ENCODE assay signal across 7 mouse cellular contexts in the genomic region with DNA sequence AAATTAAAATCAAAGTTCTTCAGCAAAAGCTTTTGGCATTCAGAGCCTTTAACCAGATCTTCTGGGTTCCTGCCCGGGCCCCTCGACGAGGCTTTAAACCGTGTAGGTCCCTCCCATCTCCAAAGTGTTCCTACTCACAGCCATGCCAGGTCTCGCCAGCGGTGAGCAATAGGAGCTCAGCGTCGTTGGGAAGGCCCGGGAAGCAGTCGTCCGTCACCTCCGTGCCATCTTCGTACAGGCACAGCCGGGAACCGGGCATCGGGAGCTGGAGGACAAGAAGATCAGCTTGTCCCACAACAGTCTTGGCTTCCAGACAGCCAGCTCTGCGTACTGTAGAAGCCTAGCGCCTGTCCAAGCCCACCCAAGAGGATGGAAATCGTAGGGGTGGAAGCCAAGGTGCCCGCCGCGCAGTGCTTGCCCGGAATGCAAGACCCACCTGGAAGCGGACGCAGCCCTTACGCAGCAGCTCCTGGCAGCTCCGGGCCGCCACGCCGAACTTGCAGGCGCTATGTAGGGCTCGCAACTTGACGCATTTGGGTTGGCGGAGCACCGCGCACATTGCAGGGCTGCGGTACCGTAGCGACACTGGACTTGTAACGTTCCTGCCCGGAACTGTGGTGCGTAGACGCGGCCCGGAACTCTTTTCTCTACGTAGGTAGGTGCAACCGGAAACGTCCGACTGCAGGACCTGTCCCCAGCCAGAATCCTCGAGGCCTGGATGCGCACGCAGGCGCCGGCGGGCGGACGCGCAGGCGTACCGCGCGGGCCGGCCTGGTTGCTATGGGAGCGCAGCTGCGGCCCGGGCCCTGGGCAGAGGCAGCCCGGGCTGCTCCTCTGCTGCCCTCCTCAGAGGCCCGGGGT. TPM values are rescaled to one million over a fixed set of nuclear protein-coding genes. Genes with fewer than 3 reads are reported as not detected.
DNase-seq lines count a peak whose midpoint lies in the region; ATAC-seq lines count a peak whose summit lies in the region.

A gene (minus strand): TSS at position 696 of the 861 bp plus-strand sequence.
A gene (plus strand): TSS at position 764 of the 861 bp plus-strand sequence.

- H3K4me2 ChIP-seq in intestine, embryonic 16.5 days (ENCODE audit: low read depth, low read length), result peak within 1 kb of the TSS; percentile 78
- peak within 1 kb of the TSS; percentile 97 for H3K4me2 ChIP-seq in midbrain, embryonic 11.5 days

- WGBS in intestine, embryonic 16.5 days, result under 1% methylated on average over 68 of the region's 68 CpGs
- WGBS in midbrain, embryonic 11.5 days, result 1% methylated on average over 68 of the region's 68 CpGs

- peak within 1 kb of the TSS; percentile 80 for H3K9ac ChIP-seq in intestine, embryonic 16.5 days (ENCODE audit: low read depth, low read length)
- H3K9ac ChIP-seq in midbrain, embryonic 11.5 days (ENCODE audit: low read length), result peak within 1 kb of the TSS; percentile 89

- intact Hi-C loops in left cerebral cortex, postnatal 36 days (cut with DNase I), result loop anchor here (2.0 kb wide), 1 partner anchor 36 kb away; a partner anchor contains a TSS

- H3K27me3 ChIP-seq in intestine, embryonic 16.5 days (replicated peaks; ENCODE audit: control insufficient read depth, insufficient read depth, low read length), result no peaks in the 10 kb centered on the region
- no peaks in the 10 kb centered on the region for H3K27me3 ChIP-seq in midbrain, embryonic 11.5 days (ENCODE audit: control insufficient read depth, insufficient read depth, low read length)

- peak within 1 kb of the TSS; percentile 91 for H3K4me3 ChIP-seq in intestine, embryonic 16.5 days (ENCODE audit: low read length)
- H3K4me3 ChIP-seq in midbrain, embryonic 11.5 days (ENCODE audit: low read depth, low read length), result peak within 1 kb of the TSS; percentile 84

- ATAC-seq in intestine, embryonic 16.5 days, result peak; percentile 98
- peak; percentile 98 for ATAC-seq in midbrain, embryonic 11.5 days (ENCODE audit: low FRiP score)

- H3K9me3 ChIP-seq in intestine, embryonic 16.5 days (ENCODE audit: control insufficient read depth, low read length), result no peaks in the 10 kb centered on the region
- H3K9me3 ChIP-seq in midbrain, embryonic 11.5 days (ENCODE audit: control insufficient read depth, low read length), result no peaks in the 10 kb centered on the region

- peak; percentile 96 for DNase-seq in adrenal gland, adult 2 months
- DNase-seq in embryo, embryonic 11.5 days (ENCODE audit: low read depth, low spot score), result peak; percentile 89
- peak; percentile 91 to 96 for DNase-seq in gastrocnemius, postnatal 4 days (ENCODE audit: low spot score in 2 of 2)
- peak; percentile 96 for DNase-seq in left cerebral cortex, postnatal 36 days (ENCODE audit: low spot score in 2 of 2)
- peak; percentile 99 for DNase-seq in midbrain, embryonic 11.5 days (ENCODE audit: low spot score, missing footprints)
- DNase-seq in skeletal muscle tissue, adult 2 months (ENCODE audit: low read depth, low spot score), result peak; percentile 92

- H3K36me3 ChIP-seq in intestine, embryonic 16.5 days (ENCODE audit: control insufficient read depth, insufficient read depth, low read length), result peaks cover under 1% of the 10 kb centered on the region; the same call in 1 of the 2 replicates
- H3K36me3 ChIP-seq in midbrain, embryonic 11.5 days (ENCODE audit: control insufficient read depth, insufficient read depth, low read length), result no peaks in the 10 kb centered on the region; the same call in 1 of the 2 replicates

- H3K4me1 ChIP-seq in intestine, embryonic 16.5 days (ENCODE audit: control insufficient read depth, insufficient read depth, low read length), result peaks cover 11% of the 10 kb centered on the region
- H3K4me1 ChIP-seq in midbrain, embryonic 11.5 days (ENCODE audit: control insufficient read depth, insufficient read depth, low read length), result peaks cover 11% of the 10 kb centered on the region

- H3K27ac ChIP-seq in intestine, embryonic 16.5 days (ENCODE audit: low read length), result peak within 1 kb of the TSS; percentile 52
- peak within 1 kb of the TSS; percentile 53; the same call in 1 of the 2 replicates for H3K27ac ChIP-seq in midbrain, embryonic 11.5 days (ENCODE audit: low read depth, low read length)

RNA-seq across cellular contexts. Expression of the first gene that starts in this region (rescaled TPM):
- 1 to 10 TPM; 2.9 to 3.7 TPM for total RNA-seq in adrenal gland, adult 2 months (2021)
- polyA plus RNA-seq in adrenal gland, adult 2 months (2012; rRNA removed), result 12.7 and 13.5 TPM in 2 replicates
- 1 to 10 TPM; 5.8 to 7.9 TPM for total RNA-seq in gastrocnemius, postnatal 4 days (2021)
- 14.6 and 18.6 TPM in 2 replicates for polyA plus RNA-seq in intestine, embryonic 16.5 days (2015; fragmentation: Nextera tagmentation; extraction: Ambion mirVana)
- total RNA-seq in left cerebral cortex, postnatal 36 days (2021), result 10 to 100 TPM; 10.5 to 15.3 TPM
- polyA plus RNA-seq in midbrain, embryonic 11.5 days (2014; fragmentation: Nextera tagmentation; extraction: Ambion mirVana), result 10.5 and 12.0 TPM in 2 replicates

RNA-seq across cellular contexts. Expression of the second gene that starts in this region (rescaled TPM):
- total RNA-seq in adrenal gland, adult 2 months (2021), result 10 to 100 TPM; 25.6 to 25.7 TPM
- polyA plus RNA-seq in adrenal gland, adult 2 months (2012; rRNA removed), result 18.4 and 22.4 TPM in 2 replicates
- 10 to 100 TPM; 15.7 to 15.9 TPM for total RNA-seq in gastrocnemius, postnatal 4 days (2021)
- 9.3 and 10.6 TPM in 2 replicates for polyA plus RNA-seq in intestine, embryonic 16.5 days (2015; fragmentation: Nextera tagmentation; extraction: Ambion mirVana)
- total RNA-seq in left cerebral cortex, postnatal 36 days (2021), result 10 to 100 TPM; 30.8 to 35.9 TPM
- polyA plus RNA-seq in midbrain, embryonic 11.5 days (2014; fragmentation: Nextera tagmentation; extraction: Ambion mirVana), result 18.7 and 19.0 TPM in 2 replicates

Comparison
In these comparisons a context has a peak if more than half of its experiments do, and no peak if none do; other contexts are left out.
1. Peak in every context shown above with its lines: DNase-seq, ATAC-seq, H3K4me3 ChIP-seq and H3K27ac ChIP-seq.